Comparison of ENCODE assay signal across 8 mouse cellular contexts in genomic region chr3:141466727-141467335, GRCm38 (mm10). TPM values are rescaled to one million over a fixed set of nuclear protein-coding genes. Genes with fewer than 3 reads are reported as not detected.
A peak's percentile ranks its signal among the peaks of the same experiment; 100 is the strongest.
DNase-seq lines count a peak whose midpoint lies in the region; ATAC-seq and TF ChIP-seq lines count a peak whose summit lies in the region.

No protein-coding gene starts in this region.

- peak overlapping the region; percentile 32 for H3K4me3 ChIP-seq in lung, adult 2 months (replicated peaks; ENCODE audit: extremely low read depth, low read depth, low read length)
- H3K4me3 ChIP-seq in embryonic facial prominence, embryonic 13.5 days: peak overlapping the region; percentile 82
- peak overlapping the region; percentile 78 for H3K4me3 ChIP-seq in intestine, embryonic 15.5 days (replicated peaks)

- peak overlapping the region; percentile 81 for H3K9ac ChIP-seq in embryonic facial prominence, embryonic 13.5 days
- H3K9ac ChIP-seq in intestine, embryonic 15.5 days: no peak overlapping the region

- H3K27ac ChIP-seq in embryonic facial prominence, embryonic 13.5 days: peak overlapping the region; percentile 89
- H3K27ac ChIP-seq in intestine, embryonic 15.5 days: no peak overlapping the region

- no peak for TF ChIP-seq POLR2A in lung, adult 2 months (IDR thresholded peaks at IDR 0.05; ENCODE audit: borderline replicate concordance, extremely low read depth, low read depth, low read length)

- H3K9me3 ChIP-seq in embryonic facial prominence, embryonic 13.5 days: no peaks in the 10 kb centered on the region
- H3K9me3 ChIP-seq in intestine, embryonic 15.5 days: no peaks in the 10 kb centered on the region

- WGBS in lung, adult 2 months: 24% methylated on average over 3 of the region's 3 CpGs
- WGBS in embryonic facial prominence, embryonic 13.5 days: 14% methylated on average over 3 of the region's 3 CpGs
- WGBS in intestine, embryonic 15.5 days: 12% methylated on average over 3 of the region's 3 CpGs

- peak overlapping the region; percentile 94 for H3K4me2 ChIP-seq in embryonic facial prominence, embryonic 13.5 days
- H3K4me2 ChIP-seq in intestine, embryonic 15.5 days (replicated peaks): peak overlapping the region; percentile 95

- H3K36me3 ChIP-seq in embryonic facial prominence, embryonic 13.5 days: no peaks in the 10 kb centered on the region
- no peaks in the 10 kb centered on the region for H3K36me3 ChIP-seq in intestine, embryonic 15.5 days

- H3K27me3 ChIP-seq in embryonic facial prominence, embryonic 13.5 days: peaks cover 28% of the 10 kb centered on the region
- peaks cover 26% of the 10 kb centered on the region for H3K27me3 ChIP-seq in intestine, embryonic 15.5 days (replicated peaks)

- H3K4me1 ChIP-seq in lung, adult 2 months (ENCODE audit: control insufficient read depth, insufficient read depth, low read length): no peaks in the 10 kb centered on the region
- H3K4me1 ChIP-seq in embryonic facial prominence, embryonic 13.5 days: peaks cover 16% of the 10 kb centered on the region; the same call in 1 of the 2 replicates
- H3K4me1 ChIP-seq in intestine, embryonic 15.5 days (replicated peaks): no peaks in the 10 kb centered on the region

- ATAC-seq in embryonic facial prominence, embryonic 13.5 days (ENCODE audit: insufficient number of reproducible peaks, insufficient read depth, low FRiP score, low TSS enrichment, low read depth): no peak
- no peak for ATAC-seq in intestine, embryonic 15.5 days

- no peak for DNase-seq in lung, adult 2 months
- DNase-seq in lung, postnatal 10 days: no peak
- peak; percentile 47 for DNase-seq in retina, postnatal 1 day
- DNase-seq in gastrocnemius, postnatal 4 days (ENCODE audit: low spot score in 2 of 2): no peak
- DNase-seq in layer of hippocampus, adult 11-12 months (ENCODE audit: low spot score): no peak
- DNase-seq in frontal cortex, postnatal 25 days (ENCODE audit: low spot score in 2 of 2): no peak

- no peak for TF ChIP-seq CTCF in lung, adult 2 months (IDR thresholded peaks at IDR 0.05; ENCODE audit: insufficient read depth, low read length)

RNA-seq across cellular contexts. Expression of gene Unc5c, which starts 1.8 kb away (rescaled TPM):
- 3.6 and 4.7 TPM in 2 replicates for polyA plus RNA-seq in lung, adult 2 months (2012; rRNA removed)
- polyA plus RNA-seq in embryonic facial prominence, embryonic 13.5 days (2015; fragmentation: Nextera tagmentation; extraction: Ambion mirVana): 18.9 and 22.6 TPM in 2 replicates
- 8.2 and 8.9 TPM in 2 replicates for polyA plus RNA-seq in intestine, embryonic 15.5 days (2015; fragmentation: Nextera tagmentation; extraction: Ambion mirVana)
- total RNA-seq in gastrocnemius, postnatal 4 days (2021): under 1 TPM; 0.57 to 0.59 TPM

Comparison
In these comparisons a context has a peak if more than half of its experiments do, and no peak if none do; other contexts are left out.
1. H3K4me3 ChIP-seq: peak in every context shown above with its lines; median percentile 82 in embryonic facial prominence, embryonic 13.5 days; 78 in intestine, embryonic 15.5 days; 32 in lung, adult 2 months.